Mouse (Mus musculus) stomach, embryonic 15.5 days (tissue): ENCODE measurements around the gene Rfx3. TPM values are rescaled to one million over a fixed set of nuclear protein-coding genes. Genes with fewer than 3 reads are reported as not detected.

Source experiments
- ATAC-seq: fragments of 200-750 bp; cut with Nextera tagmentation; 2 replicates; pipeline ENCODE4 v1.8.0; 2017; ENCODE audit warnings: low read depth, moderate number of reproducible peaks, moderate TSS enrichment; ENCODE audit not compliant: insufficient read depth, low FRiP score
- H3K27ac ChIP-seq: fragments of 300-500 bp; sonication (generic); 2 replicates; pipeline ENCODE4 v1.5.1; 2015; ENCODE audit warnings: mild to moderate bottlenecking, inconsistent platforms
- H3K27me3 ChIP-seq: fragments of 300-500 bp; sonication (generic); replicated peaks from 2 replicates; pipeline ENCODE4 v1.6.1; 2015; ENCODE audit warnings: inconsistent platforms
- H3K36me3 ChIP-seq: fragments of 300-500 bp; sonication (generic); 2 replicates; pipeline ENCODE4 v1.6.1; 2015; ENCODE audit warnings: inconsistent platforms
- H3K4me1 ChIP-seq: fragments of 300-500 bp; sonication (generic); 2 replicates; pipeline ENCODE4 v1.6.1; 2015; ENCODE audit warnings: inconsistent platforms
- H3K4me2 ChIP-seq: fragments of 300-500 bp; sonication (generic); 2 replicates; pipeline ENCODE4 v1.6.1; 2015; ENCODE audit warnings: mild to moderate bottlenecking, inconsistent platforms
- H3K4me3 ChIP-seq: fragments of 300-500 bp; sonication (generic); replicated peaks from 2 replicates; pipeline ENCODE4 v1.5.1; 2015; ENCODE audit warnings: inconsistent platforms
- H3K9ac ChIP-seq: fragments of 300-500 bp; sonication (generic); 2 replicates; pipeline ENCODE4 v1.6.1; 2015; ENCODE audit warnings: inconsistent platforms
- H3K9me3 ChIP-seq: fragments of 300-500 bp; sonication (generic); 2 replicates; pipeline ENCODE4 v1.6.1; 2016; ENCODE audit warnings: inconsistent platforms
- WGBS: fragments of 180-500 bp; shearing (Covaris S2); methylation state at CpG from one replicate; pipeline ENCODE4 v1.1.7; 2015; 5-methylcytosine and 5-hydroxymethylcytosine counted together
- polyA plus RNA-seq: library from polyadenylated mRNA; unstranded; fragments of >200 nt; fragmentation: Nextera tagmentation; extraction: Ambion mirVana; gene quantifications from 2 replicates; pipeline ENCODE4 v1.2.1, GENCODE M21; 2015

Gene Rfx3
- polyA plus RNA-seq, 1 experiment from 2014 or later = 8.7 TPM

DNA sequence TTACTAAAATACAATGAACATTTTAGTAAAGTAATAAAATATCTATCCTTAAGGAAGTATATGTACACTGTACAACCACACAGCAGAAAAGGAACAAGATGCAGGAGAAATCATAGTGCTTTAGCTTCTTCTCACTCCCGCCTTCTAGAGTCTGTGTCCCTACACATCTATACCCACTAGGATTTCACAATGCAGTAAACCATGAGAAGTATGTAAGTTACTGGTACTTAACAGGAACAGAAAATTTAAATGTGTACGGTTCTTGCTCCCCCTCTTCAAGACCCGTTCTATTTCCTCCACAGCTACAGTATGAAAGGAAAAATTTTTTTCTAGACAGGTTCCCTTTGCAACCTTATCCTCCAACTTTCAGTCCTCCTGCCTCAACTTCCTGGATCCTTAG lies 8.3 kb downstream of the Rfx3 start:
- no peak for ATAC-seq
- no peaks in the 10 kb centered on the region for H3K27me3 ChIP-seq
- H3K4me1 ChIP-seq = no peaks in the 10 kb centered on the region; the same call in 1 of the 2 replicates
- no peak overlapping the region for H3K4me2 ChIP-seq
- H3K27ac ChIP-seq = no peak overlapping the region
- 73% methylated on average over 3 of the region's 3 CpGs for WGBS
- no peaks in the 10 kb centered on the region for H3K36me3 ChIP-seq
- H3K9me3 ChIP-seq = no peaks in the 10 kb centered on the region
- no peak overlapping the region for H3K9ac ChIP-seq
- no peak overlapping the region for H3K4me3 ChIP-seq

DNA sequence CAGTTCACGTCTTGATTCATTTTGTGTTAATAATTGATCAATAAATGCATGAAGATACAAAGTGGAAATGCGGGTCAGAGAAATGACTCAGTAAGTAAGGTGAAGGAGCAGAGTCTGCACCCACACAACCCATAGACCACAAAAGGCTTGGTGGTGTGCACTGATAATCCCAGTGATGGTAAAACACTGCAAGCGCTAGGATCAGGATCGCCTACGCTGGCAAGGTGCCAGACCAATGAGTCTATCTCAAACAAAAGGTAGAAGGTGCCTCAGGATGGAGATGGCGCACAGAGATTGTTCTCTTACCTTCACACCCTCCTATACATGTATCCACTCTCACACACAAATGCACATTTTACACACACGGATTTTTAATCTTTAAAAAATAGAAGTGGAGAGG lies 18.2 kb downstream of the Rfx3 start:
- Histone ChIP-seq H3K9ac (no peak overlapping the region), H3K27ac (no peak overlapping the region), H3K9me3 (no peaks in the 10 kb centered on the region), H3K4me2 (no peak overlapping the region), H3K27me3 (no peaks in the 10 kb centered on the region), H3K4me1 (no peaks in the 10 kb centered on the region), H3K4me3 (no peak overlapping the region), H3K36me3 (no peaks in the 10 kb centered on the region)
- ATAC-seq = no peak
- WGBS = 77% methylated on average over 7 of the region's 7 CpGs

DNA sequence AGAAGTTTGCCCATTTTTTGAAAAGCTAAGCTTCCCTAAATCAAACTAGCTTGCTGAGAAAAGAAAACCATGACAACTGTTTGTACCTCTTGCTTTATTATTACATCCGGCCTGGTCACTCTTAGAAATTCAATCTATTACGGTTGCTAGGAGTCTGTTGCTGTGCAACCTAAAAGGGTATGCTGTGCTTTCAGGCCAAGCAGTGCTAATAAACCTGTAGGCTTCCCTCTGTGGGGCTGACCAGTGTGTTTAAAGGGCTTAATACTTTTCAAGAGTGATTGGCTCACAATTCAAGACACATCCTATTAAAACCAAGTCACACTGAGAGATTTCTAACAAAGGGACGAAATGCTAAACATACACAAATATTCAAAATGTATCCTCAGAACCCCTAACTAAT lies 22.2 kb downstream of the Rfx3 start:
- Histone ChIP-seq H3K36me3 (no peaks in the 10 kb centered on the region), H3K27ac (no peak overlapping the region), H3K9ac (no peak overlapping the region), H3K4me3 (no peak overlapping the region), H3K9me3 (no peaks in the 10 kb centered on the region), H3K27me3 (no peaks in the 10 kb centered on the region), H3K4me2 (no peak overlapping the region), H3K4me1 (no peaks in the 10 kb centered on the region)
- ATAC-seq = no peak
- WGBS = 43% methylated on average over 3 of the region's 3 CpGs

DNA sequence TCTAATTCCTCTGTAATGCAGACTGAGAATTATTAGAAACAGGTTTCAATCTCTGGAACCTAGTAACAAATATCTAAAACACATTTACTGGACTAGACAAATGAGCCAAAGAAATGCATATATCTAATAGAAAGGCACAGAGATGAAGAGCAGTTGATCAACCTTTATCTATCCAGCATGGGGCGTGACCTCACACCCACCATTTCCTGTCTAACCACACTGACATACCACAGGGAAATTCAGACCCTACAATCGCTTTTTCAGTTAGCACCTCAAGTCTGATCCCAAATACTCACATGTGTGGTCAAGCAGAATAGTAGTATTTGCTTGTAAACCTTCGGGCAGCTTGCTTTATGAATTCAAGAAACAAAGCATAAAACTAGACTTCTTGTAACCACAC lies 43.4 kb downstream of the Rfx3 start:
- Histone ChIP-seq H3K4me3 (no peak overlapping the region), H3K9ac (no peak overlapping the region), H3K27ac (no peak overlapping the region), H3K4me1 (no peaks in the 10 kb centered on the region), H3K27me3 (no peaks in the 10 kb centered on the region), H3K9me3 (no peaks in the 10 kb centered on the region), H3K36me3 (no peaks in the 10 kb centered on the region), H3K4me2 (no peak overlapping the region)
- 88% methylated on average over 3 of the region's 3 CpGs for WGBS
- no peak for ATAC-seq

DNA sequence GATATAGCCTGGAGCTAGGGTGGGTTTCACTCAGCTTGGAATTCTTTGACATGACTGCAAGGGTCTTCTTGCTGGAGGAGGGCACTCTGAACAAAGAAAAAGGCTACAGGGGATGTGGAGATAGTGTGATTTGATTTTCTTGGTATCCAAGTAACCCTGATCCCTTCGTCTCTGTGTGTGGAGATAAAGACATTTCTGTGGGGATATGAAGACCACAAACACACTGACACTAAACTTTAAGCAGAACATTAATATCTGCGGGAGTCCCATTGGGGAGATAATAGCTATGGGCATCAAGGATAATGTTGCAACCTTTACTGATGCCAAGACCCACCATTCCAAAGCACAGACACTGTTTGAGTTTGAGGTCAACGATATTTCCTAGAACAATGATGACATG lies 49.7 kb downstream of the Rfx3 start:
- no peak overlapping the region for H3K9ac ChIP-seq
- no peaks in the 10 kb centered on the region for H3K27me3 ChIP-seq
- H3K27ac ChIP-seq = no peak overlapping the region
- H3K36me3 ChIP-seq = no peaks in the 10 kb centered on the region
- H3K4me2 ChIP-seq = no peak overlapping the region
- H3K4me3 ChIP-seq = no peak overlapping the region
- no peaks in the 10 kb centered on the region for H3K4me1 ChIP-seq
- no peak for ATAC-seq
- H3K9me3 ChIP-seq = no peaks in the 10 kb centered on the region
- 89% methylated on average over 3 of the region's 3 CpGs for WGBS

DNA sequence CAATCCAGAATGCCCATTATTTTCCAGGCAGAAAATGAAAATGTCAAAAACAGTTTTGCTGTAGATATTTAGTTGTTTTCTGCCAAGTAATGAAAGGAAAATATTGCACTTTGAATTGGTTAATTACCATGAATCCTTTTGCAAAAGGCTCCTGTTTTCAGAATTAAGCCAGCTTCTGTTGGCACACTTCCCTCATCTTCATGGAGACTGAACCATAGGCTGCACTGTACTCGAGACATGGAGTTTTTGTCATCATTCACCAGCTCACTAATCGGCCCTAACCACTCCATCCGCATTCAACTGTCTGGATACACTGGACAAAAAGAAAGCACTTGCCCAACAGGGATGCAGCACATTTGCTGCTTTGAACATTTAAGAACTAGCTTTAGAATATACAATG lies 75.5 kb downstream of the Rfx3 start:
- H3K36me3 ChIP-seq = no peaks in the 10 kb centered on the region
- H3K9me3 ChIP-seq = no peaks in the 10 kb centered on the region
- no peak overlapping the region for H3K4me3 ChIP-seq
- ATAC-seq = no peak
- WGBS = 79% methylated on average over 3 of the region's 3 CpGs
- H3K4me2 ChIP-seq = no peak overlapping the region
- no peaks in the 10 kb centered on the region for H3K4me1 ChIP-seq
- no peak overlapping the region for H3K27ac ChIP-seq
- H3K9ac ChIP-seq = no peak overlapping the region
- H3K27me3 ChIP-seq = no peaks in the 10 kb centered on the region

DNA sequence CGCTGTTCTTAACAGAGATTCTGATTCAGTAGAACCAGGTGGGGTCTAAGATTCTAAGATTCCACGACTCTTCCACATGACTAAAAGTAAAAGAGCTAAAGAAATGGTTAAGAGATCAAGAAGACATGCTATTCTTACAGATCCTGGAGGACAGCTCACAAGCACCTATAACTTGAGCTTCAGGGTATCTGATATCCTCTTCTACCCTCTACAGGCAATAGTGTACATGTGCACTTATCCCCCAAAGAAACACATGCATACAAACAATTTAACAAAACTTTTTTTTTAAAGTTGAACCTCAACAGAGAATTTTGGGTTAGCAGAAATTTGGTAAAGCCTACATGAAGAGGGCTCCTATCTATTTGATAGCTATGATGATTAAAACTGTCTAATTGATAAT lies 79.8 kb downstream of the Rfx3 start:
- no peaks in the 10 kb centered on the region for H3K27me3 ChIP-seq
- no peak overlapping the region for H3K27ac ChIP-seq
- no peak for ATAC-seq
- no peak overlapping the region for H3K4me2 ChIP-seq
- no peaks in the 10 kb centered on the region for H3K9me3 ChIP-seq
- no peak overlapping the region for H3K9ac ChIP-seq
- H3K4me3 ChIP-seq = no peak overlapping the region
- H3K4me1 ChIP-seq = no peaks in the 10 kb centered on the region
- 93% methylated on average over 2 of the region's 2 CpGs for WGBS
- H3K36me3 ChIP-seq = no peaks in the 10 kb centered on the region

DNA sequence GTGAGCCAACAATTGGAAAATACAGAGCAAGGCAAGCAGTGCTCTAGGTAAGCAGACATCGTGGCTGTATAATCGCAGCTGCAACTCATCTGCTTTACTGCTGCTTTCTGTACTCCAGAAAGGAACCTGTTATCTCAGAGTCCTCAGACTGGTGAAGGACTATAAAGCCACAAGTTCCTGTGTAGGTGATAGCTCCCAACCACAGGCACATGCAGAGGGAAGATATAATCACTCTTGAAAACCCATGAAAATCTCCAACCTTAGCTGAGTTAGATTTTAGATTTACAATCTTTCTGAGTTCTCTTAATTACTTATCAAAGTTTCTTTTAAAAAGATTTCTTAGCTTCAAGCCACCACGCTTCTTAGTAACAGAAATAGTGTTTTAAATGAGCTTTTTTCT lies 84.6 kb downstream of the Rfx3 start:
- WGBS = 73% methylated on average over 3 of the region's 3 CpGs

DNA sequence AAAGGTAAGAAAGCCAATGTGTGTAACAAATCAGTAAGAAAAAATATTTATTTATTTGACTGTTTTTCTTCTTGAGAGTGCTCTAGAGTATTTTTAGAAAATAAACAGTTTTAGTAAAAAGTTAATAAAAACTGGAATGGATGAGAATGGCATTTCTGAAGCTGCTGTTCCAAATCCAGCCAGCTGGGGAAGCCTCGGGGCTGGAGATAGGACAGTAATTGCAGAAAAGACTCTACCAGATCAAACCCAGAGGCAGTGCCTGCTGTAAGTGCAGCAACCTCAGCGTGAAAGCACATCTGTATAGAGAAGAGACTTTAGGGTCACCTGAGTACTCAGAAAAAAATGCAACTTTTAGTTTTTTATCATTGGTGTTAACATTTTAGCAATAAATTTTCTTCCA lies 91.9 kb downstream of the Rfx3 start:
- ATAC-seq = no peak
- no peaks in the 10 kb centered on the region for H3K27me3 ChIP-seq
- no peak overlapping the region for H3K27ac ChIP-seq
- H3K4me3 ChIP-seq = no peak overlapping the region
- no peak overlapping the region for H3K9ac ChIP-seq
- 56% methylated on average over 2 of the region's 2 CpGs for WGBS
- no peaks in the 10 kb centered on the region for H3K4me1 ChIP-seq
- no peaks in the 10 kb centered on the region for H3K36me3 ChIP-seq
- H3K4me2 ChIP-seq = no peak overlapping the region
- H3K9me3 ChIP-seq = no peaks in the 10 kb centered on the region

More for the DNA sequence above, 84.6 kb downstream of the Rfx3 start:
- no peak overlapping the region for H3K4me2 ChIP-seq
- H3K27ac ChIP-seq = no peak overlapping the region
- no peak overlapping the region for H3K4me3 ChIP-seq
- no peaks in the 10 kb centered on the region for H3K27me3 ChIP-seq
- H3K9ac ChIP-seq = no peak overlapping the region
- no peaks in the 10 kb centered on the region for H3K9me3 ChIP-seq
- no peaks in the 10 kb centered on the region for H3K4me1 ChIP-seq
- no peak for ATAC-seq
- H3K36me3 ChIP-seq = no peaks in the 10 kb centered on the region

DNA sequence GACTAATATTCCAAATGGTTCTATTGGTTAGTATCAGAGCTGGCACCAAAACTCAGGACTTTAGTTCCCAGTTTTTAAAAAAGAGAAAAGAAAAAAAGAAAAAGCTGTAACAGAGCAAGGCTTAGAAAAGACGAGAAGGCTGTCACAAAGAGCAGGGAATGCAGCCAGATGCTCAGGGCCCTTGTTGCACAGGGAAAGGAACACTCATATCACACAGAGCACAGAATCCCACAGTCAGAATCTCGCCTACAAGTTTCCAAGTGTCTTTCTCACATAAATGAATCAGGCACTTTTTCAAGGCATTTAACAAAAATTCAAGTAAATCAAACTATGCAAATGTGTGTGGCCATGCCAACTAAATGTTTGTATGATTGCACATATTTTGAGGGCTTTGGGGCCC lies 94.5 kb downstream of the Rfx3 start:
- 52% methylated on average over 2 of the region's 2 CpGs for WGBS
- H3K4me2 ChIP-seq = no peak overlapping the region
- H3K9ac ChIP-seq = no peak overlapping the region
- H3K4me3 ChIP-seq = no peak overlapping the region
- no peaks in the 10 kb centered on the region for H3K9me3 ChIP-seq
- no peak overlapping the region for H3K27ac ChIP-seq
- H3K36me3 ChIP-seq = no peaks in the 10 kb centered on the region
- H3K4me1 ChIP-seq = no peaks in the 10 kb centered on the region
- ATAC-seq = no peak
- H3K27me3 ChIP-seq = no peaks in the 10 kb centered on the region

DNA sequence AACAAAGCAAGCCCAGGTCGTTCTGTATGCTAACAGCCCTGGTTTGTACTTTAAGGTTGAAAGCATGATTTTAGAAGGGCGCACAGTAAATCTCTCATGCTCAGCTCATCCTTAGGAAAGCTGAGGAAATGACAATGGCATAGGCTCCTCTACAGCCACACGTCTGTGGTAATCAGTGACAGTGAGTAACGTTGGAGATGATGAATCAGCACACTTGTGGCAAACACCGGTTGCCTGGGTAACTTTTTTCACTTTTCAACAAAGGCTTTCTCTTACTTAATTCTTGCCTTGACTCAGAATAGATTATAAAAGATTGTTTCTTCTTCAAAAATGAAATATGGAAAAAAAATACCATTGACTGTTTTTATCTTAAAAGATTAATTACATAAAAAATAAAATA lies 104.0 kb downstream of the Rfx3 start:
- no peaks in the 10 kb centered on the region for H3K36me3 ChIP-seq
- ATAC-seq = no peak
- no peaks in the 10 kb centered on the region for H3K27me3 ChIP-seq
- 36% methylated on average over 5 of the region's 5 CpGs for WGBS
- H3K4me1 ChIP-seq = 0 out of 2 replicates have a peak, but pooled peaks cover 3% of the 10 kb centered on the region
- no peak overlapping the region for H3K27ac ChIP-seq
- H3K9ac ChIP-seq = no peak overlapping the region
- H3K4me3 ChIP-seq = no peak overlapping the region
- no peak overlapping the region for H3K4me2 ChIP-seq
- H3K9me3 ChIP-seq = no peaks in the 10 kb centered on the region

DNA sequence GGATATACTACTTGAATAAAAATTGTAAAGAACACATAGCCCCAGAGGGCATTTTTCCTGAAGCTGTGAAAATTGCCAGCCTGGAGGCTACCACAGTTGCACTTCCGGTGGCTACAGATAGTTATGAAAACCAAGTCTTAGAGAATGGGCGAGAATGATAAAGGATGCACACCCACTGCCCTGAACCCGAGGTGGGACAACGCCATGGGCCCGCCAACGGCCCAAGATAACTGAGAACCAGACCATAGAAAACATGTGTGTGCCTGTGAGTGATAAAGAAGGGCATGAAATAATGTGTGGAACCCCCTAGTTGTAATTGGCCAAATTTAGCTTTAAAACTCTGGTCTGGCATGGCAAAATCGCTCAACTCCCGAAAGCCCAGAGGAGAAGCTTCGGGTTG lies 105.0 kb downstream of the Rfx3 start:
- no peaks in the 10 kb centered on the region for H3K9me3 ChIP-seq
- no peak overlapping the region for H3K4me2 ChIP-seq
- no peak overlapping the region for H3K4me3 ChIP-seq
- no peaks in the 10 kb centered on the region for H3K36me3 ChIP-seq
- ATAC-seq = peak; percentile 53; the same call in 1 of the 2 replicates
- H3K27me3 ChIP-seq = no peaks in the 10 kb centered on the region
- 0 out of 2 replicates have a peak, but pooled peaks cover 3% of the 10 kb centered on the region for H3K4me1 ChIP-seq
- no peak overlapping the region for H3K9ac ChIP-seq
- no peak overlapping the region for H3K27ac ChIP-seq
- WGBS = 89% methylated on average over 9 of the region's 9 CpGs

DNA sequence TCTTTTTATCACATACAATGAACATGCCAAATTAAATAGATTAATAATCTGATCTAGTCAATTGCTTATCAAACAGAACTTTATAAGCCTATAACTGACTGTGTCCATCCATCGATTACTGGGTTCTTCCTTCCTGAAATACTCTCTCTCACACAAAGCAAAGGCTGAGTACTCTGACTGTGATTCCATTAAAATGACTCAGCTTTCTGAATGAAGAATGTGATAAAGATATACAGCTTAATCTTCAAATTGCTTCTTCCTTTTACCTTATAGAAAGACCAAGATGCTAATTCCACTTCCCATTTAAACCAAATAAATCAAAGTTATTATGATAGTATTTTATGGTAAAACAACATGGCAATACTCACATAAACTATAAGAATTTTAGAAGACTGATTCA lies 105.8 kb downstream of the Rfx3 start:
- Histone ChIP-seq H3K36me3 (no peaks in the 10 kb centered on the region), H3K27ac (no peak overlapping the region), H3K4me1 (0 out of 2 replicates have a peak, but pooled peaks cover 3% of the 10 kb centered on the region), H3K4me3 (no peak overlapping the region), H3K27me3 (no peaks in the 10 kb centered on the region), H3K9ac (no peak overlapping the region), H3K9me3 (no peaks in the 10 kb centered on the region), H3K4me2 (no peak overlapping the region)
- no peak for ATAC-seq
- 78% methylated on average over 1 of the region's 1 CpGs for WGBS
